Mouse (Mus musculus) kidney, adult 18-20 months (tissue): Measurements from ENCODE around the gene Rtn2.

ENCODE experiments used
- DNase-seq: peaks from one replicate; pipeline ENCODE4 v3.0.0; 2021

The Rtn2 gene

DNA sequence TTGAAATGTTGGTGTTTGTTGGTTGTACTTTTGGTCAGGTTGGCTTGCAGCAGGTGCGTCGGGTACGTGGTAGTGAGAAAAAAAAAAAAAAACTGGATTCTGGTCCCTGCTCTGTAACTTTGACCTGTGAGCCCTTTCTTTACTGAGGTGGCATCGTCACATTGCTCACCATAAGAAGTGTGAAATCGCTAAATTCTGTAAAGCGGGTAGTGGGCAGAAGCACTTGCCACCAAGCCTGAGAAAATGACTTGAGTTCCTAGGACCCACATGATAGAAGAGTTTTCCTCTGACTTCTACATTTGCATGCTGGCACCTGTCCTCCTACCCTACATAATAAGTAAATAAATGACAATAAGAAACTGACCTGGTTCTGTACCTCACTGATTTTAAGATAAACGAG lies 38.2 kb downstream of the Rtn2 start:
- no peak for DNase-seq

DNA sequence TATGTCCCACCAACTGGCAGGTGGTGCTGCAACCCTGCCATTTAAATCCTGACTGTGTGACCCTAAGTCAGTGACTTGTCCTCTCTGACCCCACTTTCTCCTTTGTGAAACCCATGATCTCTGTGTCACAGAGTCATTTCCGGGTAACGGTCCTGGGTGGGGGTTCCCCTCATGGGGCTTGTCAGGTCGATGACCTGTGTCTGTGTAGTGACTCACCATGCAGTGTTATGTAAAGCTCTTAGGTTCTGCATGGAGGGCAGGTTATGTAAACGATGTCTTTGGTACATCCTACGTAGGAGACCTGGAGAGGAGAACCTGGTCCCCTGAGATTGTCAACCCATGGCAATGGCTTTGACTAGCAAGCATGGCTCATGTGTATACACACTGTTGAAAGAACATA lies 39.0 kb downstream of the Rtn2 start:
- DNase-seq: no peak

DNA sequence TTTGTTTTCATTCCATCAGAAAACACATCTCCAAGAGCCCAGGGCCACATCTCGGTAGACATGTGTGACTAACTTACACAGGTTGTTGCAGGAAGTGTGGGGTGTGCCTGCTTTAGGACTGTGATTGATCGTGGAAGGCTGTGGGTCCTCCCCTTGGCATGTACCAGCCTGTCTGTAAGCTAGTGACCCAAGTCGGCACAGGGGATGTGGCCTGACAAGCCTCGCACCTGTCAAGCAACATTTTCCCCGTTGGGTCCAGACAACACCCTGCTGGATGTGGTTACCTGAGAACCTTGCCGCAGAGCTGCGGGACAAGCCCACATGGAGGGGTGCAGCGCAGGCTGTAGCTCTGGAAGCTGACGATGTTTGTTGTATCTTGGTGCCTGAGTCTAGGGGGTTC lies 40.1 kb downstream of the Rtn2 start:
- DNase-seq: no peak

DNA sequence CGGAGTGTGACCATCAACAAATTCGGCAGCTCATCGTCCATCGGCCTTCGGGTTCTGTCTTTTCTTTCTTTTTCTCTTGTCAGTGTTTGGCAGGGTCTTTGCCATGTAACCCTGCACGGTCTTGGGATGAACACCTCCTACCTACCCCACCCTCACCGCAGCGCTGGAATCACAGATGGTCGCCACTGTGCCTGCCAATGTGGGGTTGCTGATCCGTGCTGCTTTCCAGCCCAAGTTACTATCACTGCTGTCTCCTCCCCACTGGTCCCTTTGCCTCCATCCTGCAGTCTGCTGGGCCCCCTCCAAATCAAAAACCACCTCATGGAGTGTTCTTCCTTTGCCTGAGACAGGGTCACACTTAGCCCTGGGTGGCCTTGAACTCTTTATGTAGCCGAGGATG lies 41.8 kb downstream of the Rtn2 start:
- no peak for DNase-seq

DNA sequence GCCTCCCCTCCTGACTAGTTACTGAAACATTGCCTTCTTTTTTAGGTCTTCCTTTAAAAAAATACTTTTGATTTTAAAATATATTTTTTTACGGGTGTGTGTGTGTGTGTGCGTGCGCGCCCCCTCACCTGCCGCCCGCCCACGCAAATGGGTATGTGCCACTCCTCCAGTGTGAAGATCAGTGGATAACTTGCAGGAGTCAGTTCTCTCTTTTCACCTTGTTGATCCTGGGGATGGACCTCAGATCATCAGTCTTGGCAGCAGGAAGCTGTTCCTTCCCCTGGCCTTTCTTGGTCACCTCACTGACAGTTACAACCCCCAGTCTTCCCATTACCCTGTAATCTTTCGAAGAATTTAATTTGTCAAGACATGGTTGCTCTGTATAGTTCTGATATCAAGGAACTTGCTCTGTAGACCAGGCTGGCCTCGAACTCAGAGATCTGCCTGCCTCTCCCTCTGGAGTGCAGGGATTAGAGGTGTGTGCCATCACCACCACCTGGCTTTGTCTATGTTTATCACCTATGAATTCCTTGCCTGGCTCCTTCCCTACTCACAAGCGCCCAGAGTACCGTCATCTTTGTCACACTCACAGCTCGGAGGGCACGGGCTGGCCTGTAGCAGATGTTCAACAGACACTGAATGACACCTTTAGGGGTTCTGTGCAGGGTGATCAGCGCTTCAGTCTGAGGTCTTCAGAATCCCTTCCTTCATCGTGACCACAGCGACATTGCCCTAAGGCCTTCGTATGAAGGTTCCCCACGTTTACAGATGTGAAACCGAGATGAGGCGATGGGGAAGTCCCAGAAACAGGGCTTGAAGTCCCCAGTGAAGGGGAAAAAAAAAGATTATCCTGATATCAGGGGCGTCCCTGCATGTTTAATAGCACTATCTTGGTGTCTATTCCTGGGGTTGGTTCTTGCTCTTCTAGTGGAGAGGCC lies 43.1 kb downstream of the Rtn2 start:
- DNase-seq: no peak

DNA sequence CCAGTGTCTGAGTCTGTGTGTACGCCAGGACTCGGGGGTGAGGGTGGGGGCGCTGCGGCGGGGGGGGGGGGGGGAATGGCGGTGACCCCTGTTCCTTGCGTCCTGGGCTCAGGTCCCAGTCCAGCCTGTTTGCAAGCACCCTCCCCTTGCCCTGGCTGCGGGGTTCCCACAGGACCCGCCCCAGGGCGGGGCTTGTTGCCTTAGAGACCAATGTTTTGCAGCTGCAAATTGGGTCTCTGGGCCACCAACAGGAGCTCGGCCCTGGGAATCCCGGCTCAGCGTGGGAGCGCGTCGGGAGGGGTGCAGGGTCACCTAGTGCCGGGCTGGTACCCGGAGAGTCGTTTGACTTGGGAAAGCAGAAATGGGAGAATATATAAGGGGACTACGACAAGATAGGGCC lies 43.9 kb downstream of the Rtn2 start:
- DNase-seq: peak; percentile 93

DNA sequence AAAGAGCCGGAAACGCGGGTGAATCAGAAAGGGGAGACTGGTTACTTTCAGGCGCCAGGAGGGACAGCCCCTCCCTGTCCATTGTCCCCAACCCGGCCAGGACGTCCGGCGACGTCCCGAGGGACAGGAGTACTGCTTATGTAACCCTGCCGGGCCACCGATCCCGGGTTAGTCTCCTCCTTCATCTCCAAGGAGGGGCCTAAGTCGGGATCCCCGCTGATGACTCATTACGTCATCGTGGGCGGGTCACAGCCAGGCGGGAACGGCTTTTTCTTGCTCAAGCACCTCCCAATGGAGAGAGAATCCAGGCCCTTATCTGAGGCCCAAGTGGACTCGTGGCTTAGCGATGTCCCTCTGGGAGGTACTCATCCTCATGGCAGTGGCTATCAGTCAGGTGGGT lies 44.7 kb downstream of the Rtn2 start:
- DNase-seq: peak; percentile 88

DNA sequence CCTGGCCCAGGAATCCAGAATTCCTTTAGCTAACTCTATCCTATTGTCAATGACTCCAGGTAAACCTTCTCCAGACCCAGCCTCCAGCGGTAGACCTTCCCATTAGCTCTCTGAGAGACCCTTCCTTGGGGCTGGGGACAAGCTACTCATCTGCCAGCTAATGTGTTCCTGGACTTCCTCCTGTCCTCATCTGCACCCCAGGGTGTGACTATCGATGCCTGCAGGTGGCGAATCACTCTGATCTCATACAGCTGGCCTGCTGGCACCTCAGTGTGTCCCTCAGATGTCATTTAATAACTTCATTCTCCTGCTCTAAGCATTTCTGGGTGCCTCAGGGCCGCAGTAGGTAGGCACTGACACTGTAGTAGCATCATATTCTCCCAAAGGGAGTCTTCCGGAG lies 45.4 kb downstream of the Rtn2 start:
- DNase-seq: no peak

DNA sequence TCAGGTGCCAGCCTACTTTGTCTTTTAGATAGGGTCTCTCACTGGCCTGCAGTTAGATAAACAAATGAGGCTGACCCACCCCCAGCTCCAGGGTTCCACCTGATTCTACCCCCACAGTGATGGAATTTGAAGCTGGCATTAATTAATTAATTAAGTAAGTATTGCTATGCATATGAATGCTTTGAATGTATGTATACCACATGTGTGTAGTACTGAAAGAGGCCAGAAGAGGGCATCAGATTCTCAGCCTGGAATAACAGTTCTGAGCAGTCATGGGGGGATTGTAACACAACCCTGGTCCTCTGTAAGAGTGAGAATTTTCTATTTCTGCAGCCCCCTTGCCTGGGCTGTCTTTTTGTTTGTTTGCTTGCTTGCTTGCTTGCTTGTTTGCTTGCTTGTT lies 46.0 kb downstream of the Rtn2 start:
- no peak for DNase-seq

DNA sequence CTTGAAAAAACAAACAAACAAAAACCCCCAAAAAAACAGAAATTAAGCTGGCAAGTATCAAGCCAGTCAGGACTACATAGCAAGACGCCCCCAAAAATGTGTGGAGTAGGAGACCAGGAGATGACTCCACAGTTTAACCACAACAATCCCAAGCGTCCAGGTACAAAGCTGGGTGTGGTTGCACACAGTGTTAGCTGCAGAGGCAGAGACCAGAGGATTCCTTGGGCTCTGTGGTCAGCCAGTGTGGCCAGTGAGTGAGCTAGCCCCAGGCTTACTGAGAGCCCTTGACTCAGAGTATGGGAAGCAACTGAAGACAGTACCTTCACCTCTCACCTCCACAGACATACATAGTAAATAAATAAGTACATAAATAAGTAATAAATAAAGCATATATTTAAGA lies 49.5 kb downstream of the Rtn2 start:
- no peak for DNase-seq

DNA sequence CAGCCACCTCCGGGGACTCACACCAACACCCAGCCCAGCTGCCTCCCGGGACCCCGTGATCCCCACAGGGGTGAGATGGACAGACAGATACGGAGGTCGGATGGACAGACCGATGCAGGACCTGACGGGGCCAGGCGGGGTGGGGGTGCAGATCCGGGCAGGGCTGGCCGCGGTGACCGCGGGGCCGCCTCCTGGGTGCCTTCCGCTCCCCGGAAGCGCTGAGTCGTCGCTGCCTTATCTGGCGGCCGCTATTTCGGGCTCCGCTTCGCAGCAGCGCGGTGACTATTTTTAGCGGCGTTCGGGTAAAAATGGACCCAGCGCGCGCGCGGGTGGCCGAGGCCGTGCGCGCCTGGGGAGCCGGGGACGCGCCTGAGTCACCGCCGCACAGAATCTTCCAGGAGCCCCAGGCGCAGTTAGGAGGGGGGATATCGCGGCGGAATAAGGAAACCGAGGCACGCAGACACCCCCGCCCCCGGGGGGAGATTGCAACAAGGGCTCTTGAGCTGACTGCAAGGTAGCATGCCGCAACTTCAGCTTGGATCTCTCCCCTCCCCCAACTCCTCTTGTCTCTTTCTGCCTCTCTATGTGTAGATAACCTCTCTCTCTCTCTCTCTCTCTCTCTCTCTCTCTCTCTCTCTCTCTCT lies 50.4 kb downstream of the Rtn2 start:
- peak; percentile 67 for DNase-seq

DNA sequence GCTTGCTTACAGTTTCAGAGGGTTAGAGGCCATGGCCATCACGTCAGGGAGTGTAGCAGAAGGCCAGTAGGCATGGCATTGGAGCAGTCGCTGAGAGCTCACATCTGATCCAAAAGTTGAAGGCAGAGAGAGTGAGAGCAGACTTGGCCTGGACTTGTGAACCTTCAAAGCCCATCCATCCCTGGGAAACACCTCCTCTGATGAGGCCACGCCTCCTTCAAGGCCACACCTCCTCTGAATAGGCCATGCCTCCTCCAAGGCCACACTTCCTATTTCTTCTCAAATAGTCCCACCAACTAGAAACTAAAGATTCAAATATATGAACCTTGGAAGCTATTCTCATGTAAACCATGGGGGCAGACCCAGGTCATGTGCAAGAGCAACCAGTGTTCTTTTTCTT lies 53.2 kb downstream of the Rtn2 start:
- peak; percentile 39 for DNase-seq

DNA sequence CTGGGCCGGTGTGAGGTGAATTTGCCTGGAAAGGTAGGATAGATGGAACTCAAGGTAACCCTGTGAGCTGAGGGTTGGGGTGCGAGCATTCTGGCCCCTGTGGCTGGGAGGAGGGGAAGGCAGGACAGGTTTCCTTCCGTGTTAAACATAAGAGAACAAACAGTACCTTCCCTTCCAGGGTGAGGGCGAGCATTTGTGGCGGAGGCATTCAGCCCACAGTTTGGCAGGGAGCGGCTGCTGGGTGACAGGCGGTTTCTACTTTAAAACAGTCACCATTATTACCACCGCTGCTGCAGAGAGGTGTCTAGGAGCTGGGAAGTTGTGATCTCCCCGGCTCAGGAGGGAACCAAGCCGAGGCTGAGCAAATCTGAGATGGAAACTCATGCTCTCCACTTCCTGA lies 54.7 kb downstream of the Rtn2 start:
- no peak for DNase-seq

DNA sequence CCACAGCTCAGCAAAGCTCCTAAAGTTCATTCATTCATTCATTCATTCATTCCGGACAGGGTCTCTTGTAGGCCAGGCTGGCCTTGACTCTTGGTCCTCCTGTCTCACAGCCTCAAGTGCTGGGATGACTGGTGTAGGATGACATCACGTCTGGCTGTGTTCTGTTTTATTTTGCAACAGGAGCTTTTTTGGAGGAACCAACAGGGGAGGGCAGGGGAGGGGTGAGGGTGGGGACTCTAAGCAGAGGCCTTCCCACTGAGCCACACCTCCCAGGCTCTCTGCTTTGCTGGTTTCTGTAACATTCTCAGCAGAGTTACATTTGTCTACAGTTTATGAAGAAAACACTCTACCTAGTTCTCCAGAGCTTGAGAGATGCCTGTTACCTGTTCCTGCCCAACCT lies 55.6 kb downstream of the Rtn2 start:
- DNase-seq: no peak

DNA sequence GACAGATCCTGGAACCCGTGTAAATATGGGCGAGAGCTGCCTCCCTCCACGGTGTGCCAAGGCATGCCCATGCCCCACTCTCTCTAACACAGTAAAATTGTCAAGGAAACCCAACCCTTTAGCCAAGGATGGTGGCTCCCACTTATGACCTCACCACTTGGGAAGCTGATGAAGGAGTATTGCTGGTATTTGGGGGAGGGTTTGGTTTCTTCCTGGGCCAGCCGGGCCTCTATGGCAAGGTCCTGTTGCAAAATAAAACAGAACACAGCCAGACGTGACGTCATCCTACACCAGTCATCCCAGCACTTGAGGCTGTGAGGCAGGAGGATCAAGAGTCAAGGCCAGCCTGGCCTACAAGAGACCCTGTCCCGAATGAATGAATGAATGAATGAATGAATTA lies 56.2 kb downstream of the Rtn2 start:
- DNase-seq: no peak

DNA sequence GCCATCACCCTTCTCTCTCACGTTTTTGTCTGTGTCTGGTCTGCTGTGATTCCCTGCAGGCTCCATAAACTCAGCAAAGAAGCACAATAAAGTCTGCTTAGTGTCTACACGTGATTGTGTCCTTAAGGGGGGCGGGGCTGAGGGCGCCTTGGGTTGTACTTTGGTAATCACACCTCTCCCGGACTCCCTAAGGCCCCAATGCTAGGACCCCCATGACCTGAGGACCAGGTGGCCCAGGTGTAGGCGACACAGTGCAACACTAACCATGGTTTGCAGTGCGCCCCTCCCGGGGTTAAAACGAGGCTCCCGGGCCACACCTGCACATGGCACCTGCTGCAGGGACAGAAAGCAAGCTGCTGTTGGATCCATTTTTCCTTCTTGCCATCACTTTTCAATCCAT lies 58.8 kb downstream of the Rtn2 start:
- DNase-seq: no peak

DNA sequence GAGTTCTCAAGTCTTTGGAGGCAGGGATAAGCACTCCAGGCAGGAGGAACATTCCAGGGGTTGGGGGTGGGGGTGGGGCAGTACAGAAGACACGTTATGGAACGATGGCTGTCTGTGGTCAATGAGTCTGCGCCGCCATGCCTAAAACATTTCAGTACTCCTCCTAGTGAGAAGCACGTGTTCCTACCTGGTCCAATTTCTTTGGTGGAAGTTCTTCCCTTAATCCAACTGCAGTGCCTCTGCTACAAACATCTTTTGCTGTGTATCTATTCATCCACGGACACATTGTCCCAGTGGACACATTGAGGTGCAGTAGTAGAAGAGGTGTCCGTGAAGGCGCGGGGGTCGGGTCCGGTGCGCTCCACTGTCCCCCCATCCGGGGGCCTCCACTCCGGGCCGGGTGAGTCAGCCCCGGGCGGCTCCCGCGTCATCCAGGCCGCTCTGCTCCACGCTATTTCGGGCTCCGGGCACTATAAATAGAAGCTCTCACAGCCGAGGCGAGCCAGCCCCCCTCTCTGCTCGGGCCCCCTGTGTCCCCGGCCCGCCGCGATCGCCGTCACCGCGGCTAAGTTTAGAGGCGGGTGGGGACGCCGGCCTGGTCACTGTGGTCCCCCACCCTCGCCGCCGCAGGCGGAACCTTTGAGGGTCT lies 59.5 kb downstream of the Rtn2 start:
- DNase-seq: no peak

DNA sequence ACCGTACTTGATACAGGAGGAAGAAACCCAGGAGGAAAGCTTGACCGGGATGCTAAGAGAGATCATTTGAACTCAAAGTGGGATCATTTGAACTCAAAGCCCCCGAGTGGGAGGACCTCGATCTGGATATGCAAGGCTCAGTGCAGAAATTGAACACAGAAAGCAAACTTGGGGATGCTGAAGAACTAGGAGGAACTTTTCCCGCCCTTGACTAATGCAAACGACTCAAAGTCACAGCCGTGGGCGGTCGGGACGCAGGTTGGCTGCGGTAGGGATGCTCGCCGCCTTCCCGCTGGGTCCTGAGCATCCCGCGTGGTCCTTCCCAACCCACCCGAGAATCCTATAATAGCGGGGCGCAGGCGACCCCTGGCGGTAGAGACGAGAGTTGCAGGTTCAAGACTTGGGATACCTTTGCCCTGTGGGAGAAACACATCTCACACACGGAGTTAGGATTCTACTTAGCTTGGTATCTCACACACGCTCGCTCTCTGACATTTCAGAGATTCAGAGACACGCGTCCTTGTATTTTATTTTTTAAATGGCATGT lies 60.1 kb downstream of the Rtn2 start:
- peak; percentile 92 for DNase-seq

DNA sequence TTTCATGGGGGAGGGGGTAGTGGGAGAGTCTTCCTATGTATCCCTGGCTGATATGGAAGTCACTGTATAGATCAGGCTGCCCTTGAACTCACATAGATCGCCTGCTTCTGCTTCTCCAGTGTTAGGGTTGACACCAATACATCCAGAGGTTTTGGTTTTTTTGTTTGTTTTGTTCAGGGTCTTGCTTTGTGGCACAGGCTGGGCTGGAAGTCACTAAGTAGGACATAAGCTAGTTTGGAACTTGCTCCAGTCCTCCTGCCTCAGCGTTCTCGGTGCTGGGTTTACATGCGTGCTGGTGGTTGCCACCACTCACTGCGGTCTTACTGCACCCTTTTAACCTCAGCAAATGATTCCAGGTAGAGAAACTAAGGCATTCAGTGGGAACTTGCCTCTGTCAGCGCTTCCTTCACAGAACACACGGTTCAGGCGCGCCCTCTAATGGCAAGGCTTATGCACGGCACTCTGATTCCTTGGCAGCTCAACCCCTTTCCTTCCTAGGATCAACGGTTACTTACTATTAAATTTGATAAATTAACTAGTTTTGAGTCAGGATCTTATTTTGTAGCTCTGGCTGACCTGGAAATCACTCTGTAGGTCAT lies 60.9 kb downstream of the Rtn2 start:
- DNase-seq: peak; percentile 81

DNA sequence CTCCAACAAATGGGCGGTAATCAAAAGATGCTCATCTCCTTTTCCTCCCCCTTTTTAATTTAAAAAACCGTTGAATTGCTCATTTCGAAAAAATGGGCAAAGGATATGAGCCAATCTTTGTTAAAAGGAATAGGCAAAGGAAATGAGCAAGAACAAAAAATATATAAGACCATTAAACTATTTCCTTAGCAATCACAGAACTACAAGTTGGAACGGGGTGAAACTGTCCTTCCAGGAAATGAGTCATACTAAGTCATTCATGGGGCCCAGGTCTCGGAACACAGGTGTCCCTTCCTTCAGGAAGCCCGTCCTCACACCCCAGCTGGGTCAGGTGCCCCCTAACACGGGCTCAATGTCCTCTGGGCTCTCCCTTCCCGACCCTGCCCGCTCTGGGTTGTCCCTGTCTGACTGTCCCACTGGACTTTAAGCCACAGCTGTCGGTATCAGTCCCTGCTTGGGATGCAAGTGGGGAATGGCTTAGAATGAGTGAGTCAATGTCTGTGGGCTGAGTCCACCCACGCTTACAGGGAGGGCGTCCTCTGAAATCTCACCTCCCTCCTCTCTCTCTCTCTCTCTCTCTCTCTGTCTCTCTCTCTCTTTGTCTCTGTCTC lies 61.9 kb downstream of the Rtn2 start, which contains the start of gene Ercc1:
Gene Ercc1 (plus strand): TSS at position 542 of the 611 bp plus-strand sequence.
- no peak for DNase-seq

DNA sequence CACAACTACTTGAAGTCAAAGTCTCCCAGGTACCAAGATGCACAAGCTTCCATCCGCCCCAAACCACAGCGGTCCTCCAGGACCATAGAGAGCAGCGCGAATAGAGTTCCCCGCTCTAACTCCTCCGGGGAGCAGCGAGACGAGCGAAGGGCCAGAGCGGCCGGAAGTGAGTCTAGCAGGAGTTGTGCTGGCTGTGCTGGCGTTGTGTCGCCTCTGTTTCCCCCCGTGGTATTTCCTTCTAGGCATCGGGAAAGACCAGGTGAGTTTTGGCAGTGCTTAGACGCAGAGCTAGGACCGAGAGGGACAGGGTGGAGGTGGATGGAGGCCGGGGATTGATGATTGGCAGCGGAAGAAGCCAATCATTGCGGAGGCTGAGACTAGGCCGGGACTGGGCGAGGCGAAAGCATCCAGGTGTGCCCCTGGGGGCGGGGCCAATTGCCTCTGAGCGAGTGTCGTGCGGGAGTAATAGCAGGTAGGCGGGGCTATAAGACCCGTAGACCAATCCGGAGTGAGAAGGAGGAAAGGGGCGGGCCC lies 62.6 kb downstream of the Rtn2 start:
- DNase-seq: peak; percentile 97
